Mouse (Mus musculus) neural tube, embryonic 12.5 days (tissue): ENCODE measurements around the gene Stx17. TPM values are rescaled to one million over a fixed set of nuclear protein-coding genes. Genes with fewer than 3 reads are reported as not detected.
A peak's percentile ranks its signal among the peaks of the same experiment; 100 is the strongest.

ENCODE experiments used
- ATAC-seq: fragments of 200-750 bp; cut with Nextera tagmentation; 2 replicates; pipeline ENCODE4 v1.8.0; 2017; ENCODE audit warnings: low read depth, mild to moderate bottlenecking, moderate TSS enrichment, moderate library complexity; ENCODE audit not compliant: low FRiP score
- H3K27ac ChIP-seq: fragments of 300-500 bp; sonication (generic); 2 replicates; pipeline ENCODE4 v1.5.1; 2016
- H3K27me3 ChIP-seq: fragments of 300-500 bp; sonication (generic); replicated peaks from 2 replicates; pipeline ENCODE4 v1.6.1; 2016; ENCODE audit warnings: mild to moderate bottlenecking
- H3K36me3 ChIP-seq: fragments of 300-500 bp; sonication (generic); 2 replicates; pipeline ENCODE4 v1.6.1; 2016; ENCODE audit warnings: mild to moderate bottlenecking
- H3K4me1 ChIP-seq: fragments of 300-500 bp; sonication (generic); 2 replicates; pipeline ENCODE4 v1.6.1; 2016
- H3K4me2 ChIP-seq: fragments of 300-500 bp; sonication (generic); replicated peaks from 2 replicates; pipeline ENCODE4 v1.6.1; 2016; ENCODE audit warnings: mild to moderate bottlenecking
- H3K4me3 ChIP-seq: fragments of 300-500 bp; sonication (generic); 2 replicates; pipeline ENCODE4 v1.5.1; 2016
- H3K9ac ChIP-seq: fragments of 300-500 bp; sonication (generic); 2 replicates; pipeline ENCODE4 v1.6.1; 2016; ENCODE audit warnings: mild to moderate bottlenecking
- H3K9me3 ChIP-seq: fragments of 300-500 bp; sonication (generic); 2 replicates; pipeline ENCODE4 v1.6.1; 2016; ENCODE audit warnings: mild to moderate bottlenecking
- WGBS: fragments of 180-500 bp; shearing (Covaris S2); methylation state at CpG from one replicate; pipeline ENCODE4 v1.1.7; 2016; 5-methylcytosine and 5-hydroxymethylcytosine counted together
- microRNA counts: library from miRNA; unstranded; fragments of <30 nt; microRNA quantifications from one replicate; lab custom pipeline; 2017
- microRNA-seq: library from miRNA; unstranded; fragments of <30 nt; microRNA quantifications from one replicate; pipeline ENCODE4, GENCODE M21; 2017
- polyA plus RNA-seq: library from polyadenylated mRNA; unstranded; fragments of >200 nt; fragmentation: Nextera tagmentation; extraction: Ambion mirVana; gene quantifications from 2 replicates; pipeline ENCODE4 v1.2.1, GENCODE M21; 2016

Gene Stx17
- polyA plus RNA-seq, 1 experiment from 2014 or later = 20.9 TPM

GRCm38 (mm10) chr4:48180922-48181321 lies 56.2 kb downstream of the Stx17 start:
- Histone ChIP-seq H3K27ac (no peak overlapping the region), H3K36me3 (0 out of 2 replicates have a peak, but pooled peaks cover 2% of the 10 kb centered on the region), H3K4me3 (no peak overlapping the region), H3K27me3 (no peaks in the 10 kb centered on the region), H3K9me3 (no peaks in the 10 kb centered on the region), H3K4me2 (no peak overlapping the region), H3K9ac (no peak overlapping the region), H3K4me1 (no peaks in the 10 kb centered on the region)
- WGBS = 26% methylated on average over 2 of the region's 2 CpGs
- no peak for ATAC-seq

DNA sequence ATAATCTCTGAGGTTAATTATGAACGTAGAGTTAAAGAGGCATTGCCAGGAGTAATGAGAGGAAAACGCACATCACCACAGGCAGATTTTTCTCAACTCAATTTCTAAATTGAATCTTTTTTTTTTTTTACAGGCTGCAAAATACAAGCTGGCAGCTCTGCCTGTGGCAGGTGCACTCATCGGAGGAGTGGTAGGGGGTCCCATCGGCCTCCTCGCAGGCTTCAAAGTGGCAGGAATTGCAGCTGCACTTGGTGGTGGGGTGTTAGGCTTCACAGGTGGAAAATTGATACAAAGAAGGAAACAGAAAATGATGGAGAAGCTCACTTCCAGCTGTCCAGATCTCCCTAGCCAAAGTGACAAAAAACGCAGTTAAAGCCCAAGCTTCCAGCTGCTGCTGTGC lies 56.7 kb downstream of the Stx17 start:
- no peaks in the 10 kb centered on the region for H3K27me3 ChIP-seq
- 0 out of 2 replicates have a peak, but pooled peaks cover 2% of the 10 kb centered on the region for H3K36me3 ChIP-seq
- ATAC-seq = no peak
- H3K4me3 ChIP-seq = no peak overlapping the region
- H3K9me3 ChIP-seq = no peaks in the 10 kb centered on the region
- no peaks in the 10 kb centered on the region for H3K4me1 ChIP-seq
- WGBS = 78% methylated on average over 6 of the region's 6 CpGs
- no peak overlapping the region for H3K9ac ChIP-seq
- no peak overlapping the region for H3K4me2 ChIP-seq
- H3K27ac ChIP-seq = no peak overlapping the region

GRCm38 (mm10) chr4:48182115-48182806 lies 57.5 kb downstream of the Stx17 start:
- Histone ChIP-seq H3K4me1 (no peaks in the 10 kb centered on the region), H3K4me2 (no peak overlapping the region), H3K9me3 (no peaks in the 10 kb centered on the region), H3K4me3 (no peak overlapping the region), H3K36me3 (0 out of 2 replicates have a peak, but pooled peaks cover 2% of the 10 kb centered on the region), H3K27me3 (no peaks in the 10 kb centered on the region), H3K27ac (no peak overlapping the region), H3K9ac (no peak overlapping the region)
- ATAC-seq = no peak
- WGBS = 83% methylated on average over 8 of the region's 8 CpGs

- no peaks in the 10 kb centered on the region for H3K9me3 ChIP-seq
- no peaks in the 10 kb centered on the region for H3K27me3 ChIP-seq
- ATAC-seq = no peak
- no peak overlapping the region for H3K4me2 ChIP-seq
- no peak overlapping the region for H3K4me3 ChIP-seq
- WGBS = 88% methylated on average over 3 of the region's 3 CpGs
- H3K27ac ChIP-seq = no peak overlapping the region
- no peaks in the 10 kb centered on the region for H3K4me1 ChIP-seq
- no peak overlapping the region for H3K9ac ChIP-seq
- peaks cover 13% of the 10 kb centered on the region for H3K36me3 ChIP-seq
These were observed 73.2 kb downstream of the Stx17 start for GRCm38 (mm10) chr4:48197925-48198324.

GRCm38 (mm10) chr4:48198447-48198846 lies 73.7 kb downstream of the Stx17 start:
- WGBS = 91% methylated on average over 8 of the region's 8 CpGs

GRCm38 (mm10) chr4:48203564-48203963 lies 78.8 kb downstream of the Stx17 start:
- ATAC-seq = no peak
- H3K4me3 ChIP-seq = no peak overlapping the region
- 86% methylated on average over 4 of the region's 4 CpGs for WGBS
- H3K27me3 ChIP-seq = no peaks in the 10 kb centered on the region
- no peak overlapping the region for H3K27ac ChIP-seq
- H3K36me3 ChIP-seq = peaks cover 12% of the 10 kb centered on the region; the same call in 1 of the 2 replicates
- H3K9ac ChIP-seq = no peak overlapping the region
- no peak overlapping the region for H3K4me2 ChIP-seq
- H3K4me1 ChIP-seq = no peaks in the 10 kb centered on the region
- H3K9me3 ChIP-seq = no peaks in the 10 kb centered on the region

More at GRCm38 (mm10) chr4:48198447-48198846, 73.7 kb downstream of the Stx17 start:
- Histone ChIP-seq H3K9ac (no peak overlapping the region), H3K4me3 (no peak overlapping the region), H3K4me2 (no peak overlapping the region), H3K9me3 (no peaks in the 10 kb centered on the region), H3K4me1 (no peaks in the 10 kb centered on the region), H3K27me3 (no peaks in the 10 kb centered on the region), H3K27ac (no peak overlapping the region), H3K36me3 (peaks cover 13% of the 10 kb centered on the region)
- no peak for ATAC-seq

GRCm38 (mm10) chr4:48225173-48225572 lies 100.5 kb downstream of the Stx17 start:
- H3K4me2 ChIP-seq = no peak overlapping the region
- H3K9me3 ChIP-seq = no peaks in the 10 kb centered on the region
- no peak overlapping the region for H3K27ac ChIP-seq
- no peaks in the 10 kb centered on the region for H3K4me1 ChIP-seq
- no peaks in the 10 kb centered on the region for H3K27me3 ChIP-seq
- no peaks in the 10 kb centered on the region for H3K36me3 ChIP-seq
- H3K4me3 ChIP-seq = no peak overlapping the region
- WGBS = 28% methylated on average over 2 of the region's 2 CpGs
- ATAC-seq = peak; percentile 61; the same call in 1 of the 2 replicates
- H3K9ac ChIP-seq = no peak overlapping the region

DNA sequence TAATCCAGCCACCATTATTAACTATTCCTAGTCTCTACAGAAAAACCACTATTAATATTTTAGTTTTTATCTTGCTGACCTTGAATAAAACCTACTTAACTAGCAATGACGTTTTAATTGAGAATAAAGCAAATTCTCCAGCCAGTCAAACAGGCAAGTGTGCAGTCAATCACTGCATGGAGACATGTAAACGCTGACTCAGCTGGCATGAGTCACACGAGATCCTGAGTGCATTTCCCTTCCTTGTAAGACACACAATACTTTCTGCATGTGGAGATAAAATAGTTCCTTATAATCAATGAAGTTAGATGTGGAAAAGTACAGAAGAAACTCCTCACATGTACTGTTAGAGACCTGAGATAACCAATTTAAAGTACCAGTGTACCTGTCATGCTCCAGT lies 100.9 kb downstream of the Stx17 start:
- Histone ChIP-seq H3K4me2 (no peak overlapping the region), H3K27ac (no peak overlapping the region), H3K36me3 (no peaks in the 10 kb centered on the region), H3K9me3 (no peaks in the 10 kb centered on the region), H3K27me3 (no peaks in the 10 kb centered on the region), H3K9ac (no peak overlapping the region), H3K4me3 (no peak overlapping the region), H3K4me1 (no peaks in the 10 kb centered on the region)
- 55% methylated on average over 3 of the region's 3 CpGs for WGBS
- ATAC-seq = no peak

DNA sequence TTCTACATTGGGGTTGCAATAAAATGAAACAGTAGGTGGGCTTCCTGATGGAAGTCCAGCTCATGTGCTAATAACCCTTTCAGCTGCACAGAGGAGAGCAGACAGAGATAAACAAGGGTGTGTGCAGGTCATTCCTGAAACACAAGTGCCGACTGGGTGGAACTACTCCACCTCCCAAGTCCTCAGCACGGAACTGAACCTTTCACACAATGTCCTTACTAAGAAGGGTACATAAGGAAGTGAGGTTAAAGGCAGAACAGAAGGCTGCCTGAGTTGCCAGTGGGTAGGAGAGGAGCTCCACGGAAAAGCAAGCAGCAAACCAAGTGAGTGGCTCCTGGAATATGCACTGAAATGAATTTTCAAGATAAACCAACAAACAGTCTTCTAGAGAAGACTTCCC lies 102.1 kb downstream of the Stx17 start:
- H3K9me3 ChIP-seq = no peaks in the 10 kb centered on the region
- H3K9ac ChIP-seq = no peak overlapping the region
- H3K4me1 ChIP-seq = no peaks in the 10 kb centered on the region
- no peak overlapping the region for H3K4me3 ChIP-seq
- H3K4me2 ChIP-seq = no peak overlapping the region
- 56% methylated on average over 3 of the region's 3 CpGs for WGBS
- H3K27ac ChIP-seq = no peak overlapping the region
- no peak for ATAC-seq
- no peaks in the 10 kb centered on the region for H3K27me3 ChIP-seq
- no peaks in the 10 kb centered on the region for H3K36me3 ChIP-seq

MicroRNAs encoded within 50 kb of the gene (microRNA counts, 519-probe panel; counts per million panel counts)
- microRNA mmu-miR-1958 (lab: Ali Mortazavi, UCI) = 342 counts per million, percentile 67 among the panel's probes with 10 or more counts

Small RNAs within 50 kb of the gene (microRNA-seq; reads per million reads assigned to microRNA genes)
- not detected for gene Mir1958

Other genes starting within 250 kb of the Stx17 start
- 0.49 and 0.91 TPM in 2 replicates for gene Nr4a3, start 79.8 kb upstream of the Stx17 start, polyA plus RNA-seq
- gene Erp44, start 154.6 kb downstream of the Stx17 start, polyA plus RNA-seq = 70.2 and 71.3 TPM in 2 replicates
- gene Invs, start 154.8 kb downstream of the Stx17 start, polyA plus RNA-seq = 8.5 and 10.3 TPM in 2 replicates